Mouse (Mus musculus) embryo, embryonic 11.5 days (tissue): Measurements from ENCODE around the gene Xpnpep2.

Source experiments
- DNase-seq: peaks from one replicate; pipeline ENCODE4 v3.0.0-alpha.2; 2012; ENCODE audit warnings: low read depth, low spot score

Gene Xpnpep2

GRCm38 (mm10) chrX:48108394-48109315, at the start of gene Xpnpep2:
Xpnpep2 (plus strand) TSS chrX:48108725.
- DNase-seq, result no peak

GRCm38 (mm10) chrX:48062481-48062880, 46.0 kb upstream of the Xpnpep2 start:
- DNase-seq, result no peak

GRCm38 (mm10) chrX:48064166-48064853, 44.2 kb upstream of the Xpnpep2 start:
- DNase-seq, result no peak

- no peak for DNase-seq
Observed at GRCm38 (mm10) chrX:48066891-48067290, 41.6 kb upstream of the Xpnpep2 start.

- no peak for DNase-seq
Observed at GRCm38 (mm10) chrX:48071961-48072360, 36.6 kb upstream of the Xpnpep2 start.

- DNase-seq, result no peak
Observed at GRCm38 (mm10) chrX:48072401-48072800, 36.1 kb upstream of the Xpnpep2 start.

- no peak for DNase-seq
Observed at GRCm38 (mm10) chrX:48074691-48075090, 33.8 kb upstream of the Xpnpep2 start.

GRCm38 (mm10) chrX:48076806-48077425, 31.6 kb upstream of the Xpnpep2 start:
- no peak for DNase-seq

GRCm38 (mm10) chrX:48082364-48082763, 26.2 kb upstream of the Xpnpep2 start:
- DNase-seq, result no peak

- no peak for DNase-seq
Observed at GRCm38 (mm10) chrX:48092129-48092528, 16.4 kb upstream of the Xpnpep2 start.

- DNase-seq, result no peak
Observed at GRCm38 (mm10) chrX:48093555-48093954, 15.0 kb upstream of the Xpnpep2 start.

GRCm38 (mm10) chrX:48094658-48095057, 13.9 kb upstream of the Xpnpep2 start:
- no peak for DNase-seq

- no peak for DNase-seq
Observed at GRCm38 (mm10) chrX:48096580-48096979, 11.9 kb upstream of the Xpnpep2 start.

- DNase-seq, result no peak
Observed at GRCm38 (mm10) chrX:48098470-48099129, 9.9 kb upstream of the Xpnpep2 start.

GRCm38 (mm10) chrX:48099871-48100270, 8.7 kb upstream of the Xpnpep2 start:
- no peak for DNase-seq

GRCm38 (mm10) chrX:48103256-48103655, 5.3 kb upstream of the Xpnpep2 start:
- no peak for DNase-seq

- DNase-seq, result no peak
Observed at GRCm38 (mm10) chrX:48104736-48105441, 3.6 kb upstream of the Xpnpep2 start.

- no peak for DNase-seq
Observed at GRCm38 (mm10) chrX:48106226-48106625, 2.3 kb upstream of the Xpnpep2 start.

- no peak for DNase-seq
Observed at GRCm38 (mm10) chrX:48109316-48109655, 761 bp downstream of the Xpnpep2 start.

GRCm38 (mm10) chrX:48119294-48119693, 10.8 kb downstream of the Xpnpep2 start:
- no peak for DNase-seq
